Mouse (Mus musculus) liver, embryonic 14.5 days (tissue): ENCODE data around the gene Ralgds.

Source experiments
- CTCF ChIP-seq: IDR thresholded peaks from 2 replicates; pipeline ENCODE4 v1.5.1; 2016; ENCODE audit warnings: antibody characterized with exemption, low read depth, control low read depth
- EP300 ChIP-seq: IDR thresholded peaks from 2 replicates; pipeline ENCODE4 v1.6.1; 2016; ENCODE audit warnings: antibody characterized with exemption, low read depth

DNA sequence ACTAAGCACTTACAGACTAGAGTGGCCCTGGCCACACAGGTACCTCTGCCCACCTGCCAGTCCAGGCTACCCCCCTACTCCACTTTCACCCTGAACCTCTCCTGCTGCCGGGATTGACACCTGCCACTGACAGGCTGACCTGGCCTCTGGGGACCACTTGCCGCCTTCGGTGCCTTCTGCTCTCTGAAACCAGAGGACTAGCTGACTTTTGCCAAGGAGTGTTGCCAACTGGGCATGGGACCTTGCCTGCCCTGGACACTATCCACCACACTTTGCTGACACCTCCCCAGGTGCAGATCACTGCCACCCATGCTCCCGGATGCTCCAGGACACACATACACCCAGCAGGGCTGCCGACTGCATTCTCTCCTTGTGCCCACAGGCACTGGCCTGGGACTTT, 39.4 kb downstream of the Ralgds start:
- TF ChIP-seq CTCF (no peak), EP300 (no peak)
